Mouse (Mus musculus) liver, adult 2 months (tissue): Measurements from ENCODE around the gene Dnm3.

Source experiments
- CTCF ChIP-seq: fragments of 200-500 bp; IDR thresholded peaks from 2 replicates; pipeline ENCODE4 v1.5.1; 2011; ENCODE audit warnings: low read depth, low read length, control low read depth
- POLR2A ChIP-seq: fragments of 200-500 bp; IDR thresholded peaks from 2 replicates; pipeline ENCODE4 v1.6.1; 2011; ENCODE audit warnings: low read length, control low read depth; ENCODE audit not compliant: insufficient read depth; ENCODE audit errors: extremely low read depth

DNA sequence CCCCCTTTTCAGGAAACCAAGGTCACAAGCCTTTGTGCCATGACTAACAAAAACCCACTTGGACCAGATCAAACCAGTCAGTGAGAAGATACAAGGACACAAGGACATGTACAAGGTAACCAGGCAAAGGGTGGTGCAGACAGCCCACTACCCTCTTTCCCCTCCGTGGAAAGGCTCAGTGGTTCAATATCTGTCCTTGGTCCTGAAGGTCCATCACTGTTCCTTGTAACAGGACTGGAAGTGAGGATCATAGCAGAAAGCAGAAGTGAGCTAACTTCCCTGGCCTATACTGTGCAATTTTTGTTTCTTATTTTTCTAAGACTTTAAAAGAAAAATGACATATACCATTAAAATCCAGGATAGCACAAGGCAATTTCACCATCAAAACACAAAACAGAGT is 64.0 kb downstream of the Dnm3 start:
- TF ChIP-seq CTCF (no peak), POLR2A (no peak)
